Mouse (Mus musculus): ENCODE measurements around the gene Plk3.

DNA sequence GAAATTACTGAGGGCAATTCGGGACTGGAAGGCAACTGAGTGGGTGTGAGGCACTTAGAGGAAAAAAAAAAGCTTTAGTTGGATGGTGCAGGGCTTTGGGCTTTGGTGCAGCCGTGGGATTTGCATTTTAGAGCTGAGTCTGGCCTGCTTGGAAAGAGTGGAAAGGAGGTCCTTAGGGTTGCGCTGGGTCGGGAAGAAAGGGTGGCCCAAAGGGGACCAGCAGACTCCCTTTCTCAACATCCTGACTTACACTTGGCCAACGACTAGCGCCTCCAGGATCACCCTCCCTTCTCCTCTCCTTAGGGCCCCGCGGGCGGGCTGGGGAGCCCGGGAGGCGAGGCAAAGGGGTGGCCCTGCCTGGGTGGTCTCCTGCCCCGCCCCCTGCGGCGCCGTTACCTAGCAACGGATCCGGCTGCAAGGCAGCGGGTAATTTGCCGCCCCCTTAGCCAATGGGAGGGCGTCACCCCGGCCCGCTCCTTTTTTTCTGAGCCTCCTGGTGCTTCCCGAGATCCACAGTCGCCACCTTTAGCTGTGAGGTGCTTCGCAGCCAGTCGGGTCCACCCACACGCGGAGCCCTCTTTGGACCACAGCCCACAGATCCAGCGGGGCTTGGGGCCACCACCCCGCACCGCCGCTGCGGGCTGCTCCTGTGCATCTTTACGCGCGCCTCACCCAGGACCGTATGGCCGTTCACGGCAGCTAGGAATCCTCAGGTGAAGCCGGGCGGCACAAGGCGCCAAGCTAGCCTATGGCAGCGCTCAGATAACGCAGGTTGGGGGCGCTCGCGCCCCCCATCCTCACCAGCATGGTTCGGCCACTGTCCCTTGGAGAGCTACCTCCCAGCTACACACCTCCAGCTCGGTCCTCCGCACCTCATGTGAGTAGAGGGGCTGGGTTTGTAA is 38.0 kb downstream of the Plk3 start, which contains the start of gene Ptch2:
- TF ChIP-seq CTCF (IDR thresholded peaks at IDR 0.05; ENCODE audit: low read depth, low read length) = no peak
- TF ChIP-seq GATA1 (IDR thresholded peaks at IDR 0.05; ENCODE audit: borderline replicate concordance, low read length) = no peak
- no peak for TF ChIP-seq GATA2 (IDR thresholded peaks at IDR 0.05; ENCODE audit: borderline replicate concordance, low read depth, low read length)
- no peak for TF ChIP-seq TAL1 (conservative IDR thresholded peaks at IDR 0.05; ENCODE audit: low read depth, low read length)

All from G1E (cell line).